Mouse (Mus musculus): ENCODE data around the gene Ppargc1a. TPM values are rescaled to one million over a fixed set of nuclear protein-coding genes. Genes with fewer than 3 reads are reported as not detected.

Ppargc1a gene
- polyA plus RNA-seq, 2 experiments: 1.8 to 3.8 TPM

DNA sequence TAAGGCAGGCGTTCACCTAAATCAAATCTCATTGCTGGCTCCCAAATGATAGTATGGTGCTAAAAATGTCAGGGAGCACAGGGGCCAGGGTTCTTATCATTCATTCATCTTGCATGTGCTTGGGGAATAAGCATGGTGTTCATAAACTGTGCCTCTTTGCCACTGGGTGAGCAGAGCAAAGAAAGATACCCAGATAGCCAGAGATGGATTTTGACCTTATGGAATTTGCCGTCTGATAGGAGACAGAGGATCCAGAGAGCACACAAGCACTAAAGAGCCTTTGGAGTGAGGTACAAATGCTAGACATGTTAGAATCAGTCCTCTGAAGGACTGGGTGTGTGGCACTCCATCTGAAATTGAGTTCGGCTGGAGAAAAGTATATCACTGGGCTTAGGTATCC lies 16.7 kb upstream of the Ppargc1a start:
- no peaks in the 10 kb centered on the region for H3K4me1 ChIP-seq (ENCODE audit: control insufficient read depth, insufficient read depth, low read length)
- DNase-seq (ENCODE audit: low spot score) (no peak), ATAC-seq (ENCODE audit: low FRiP score, low read depth) (no peak)
- H3K27me3 ChIP-seq (ENCODE audit: control insufficient read depth, insufficient read depth, low read length): no peaks in the 10 kb centered on the region
- H3K4me2 ChIP-seq (replicated peaks; ENCODE audit: low read depth, low read length, severe bottlenecking): no peak overlapping the region
- WGBS: 85% methylated on average over 3 of the region's 3 CpGs
- H3K36me3 ChIP-seq (ENCODE audit: control insufficient read depth, insufficient read depth, low read length): no peaks in the 10 kb centered on the region
- H3K9me3 ChIP-seq (ENCODE audit: control insufficient read depth, low read length): no peaks in the 10 kb centered on the region
- TF ChIP-seq POLR2A (IDR thresholded peaks at IDR 0.05; ENCODE audit: borderline replicate concordance, extremely low read depth, insufficient read depth, insufficient read length): no peak
- no peak overlapping the region for H3K4me3 ChIP-seq (replicated peaks; ENCODE audit: low read length)
- no peak overlapping the region for H3K9ac ChIP-seq (ENCODE audit: low read depth, low read length, severe bottlenecking)
- H3K27ac ChIP-seq (replicated peaks; ENCODE audit: low read depth, low read length): no peak overlapping the region

DNA sequence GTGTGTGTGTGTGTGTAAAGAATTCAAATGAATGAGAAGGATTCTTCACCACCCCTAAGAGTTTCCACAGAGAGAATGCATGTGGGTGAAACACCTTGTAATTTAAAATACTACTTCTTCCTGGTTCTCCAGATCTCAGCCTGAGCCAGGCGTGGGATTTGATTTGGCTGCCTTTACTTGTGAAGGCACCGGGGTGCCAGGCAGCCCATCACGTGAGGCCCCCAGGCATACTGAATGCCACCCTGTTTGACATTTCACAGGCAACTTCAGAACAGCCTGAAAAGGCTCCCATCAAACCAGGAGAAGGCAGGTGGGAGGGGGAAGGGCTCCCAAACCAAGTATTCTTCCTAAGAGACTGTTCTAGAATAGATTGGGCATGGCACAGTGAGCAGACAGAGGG lies 16.1 kb upstream of the Ppargc1a start:
- Histone ChIP-seq H3K27ac (replicated peaks; ENCODE audit: low read depth, low read length) (no peak overlapping the region), H3K27me3 (ENCODE audit: control insufficient read depth, insufficient read depth, low read length) (no peaks in the 10 kb centered on the region), H3K4me2 (replicated peaks; ENCODE audit: low read depth, low read length, severe bottlenecking) (no peak overlapping the region), H3K4me1 (ENCODE audit: control insufficient read depth, insufficient read depth, low read length) (no peaks in the 10 kb centered on the region), H3K36me3 (ENCODE audit: control insufficient read depth, insufficient read depth, low read length) (no peaks in the 10 kb centered on the region), H3K4me3 (replicated peaks; ENCODE audit: low read length) (no peak overlapping the region), H3K9ac (ENCODE audit: low read depth, low read length, severe bottlenecking) (no peak overlapping the region), H3K9me3 (ENCODE audit: control insufficient read depth, low read length) (no peaks in the 10 kb centered on the region)
- 63% methylated on average over 3 of the region's 3 CpGs for WGBS
- no peak for TF ChIP-seq POLR2A (IDR thresholded peaks at IDR 0.05; ENCODE audit: borderline replicate concordance, extremely low read depth, insufficient read depth, insufficient read length)
- DNase-seq (ENCODE audit: low spot score): no peak
- ATAC-seq (ENCODE audit: low FRiP score, low read depth): no peak

DNA sequence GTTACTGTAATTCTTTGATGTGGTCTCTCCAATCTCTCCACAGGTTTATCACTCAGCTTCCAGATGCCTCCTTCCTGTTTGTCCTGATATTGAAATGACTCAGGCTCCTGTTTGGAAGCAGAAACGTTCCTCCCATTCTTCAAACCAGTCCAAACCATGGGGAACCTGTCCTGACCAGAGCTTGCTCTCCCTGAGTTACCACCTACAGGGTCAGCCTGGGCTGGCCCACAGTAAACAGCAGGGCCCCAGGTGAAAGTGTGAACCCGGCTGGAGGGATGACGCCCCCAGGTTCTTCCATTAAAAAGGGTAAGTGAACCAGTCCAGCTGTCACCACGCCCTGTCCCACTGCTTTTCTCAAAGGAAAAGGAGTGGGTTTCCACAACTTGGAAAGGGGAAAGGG lies 15.5 kb upstream of the Ppargc1a start:
- Histone ChIP-seq H3K27ac (replicated peaks; ENCODE audit: low read depth, low read length) (no peak overlapping the region), H3K4me3 (replicated peaks; ENCODE audit: low read length) (no peak overlapping the region), H3K27me3 (ENCODE audit: control insufficient read depth, insufficient read depth, low read length) (no peaks in the 10 kb centered on the region), H3K9ac (ENCODE audit: low read depth, low read length, severe bottlenecking) (no peak overlapping the region), H3K4me2 (replicated peaks; ENCODE audit: low read depth, low read length, severe bottlenecking) (no peak overlapping the region), H3K9me3 (ENCODE audit: control insufficient read depth, low read length) (no peaks in the 10 kb centered on the region), H3K4me1 (ENCODE audit: control insufficient read depth, insufficient read depth, low read length) (no peaks in the 10 kb centered on the region), H3K36me3 (ENCODE audit: control insufficient read depth, insufficient read depth, low read length) (no peaks in the 10 kb centered on the region)
- no peak for DNase-seq (ENCODE audit: low spot score)
- WGBS: 30% methylated on average over 4 of the region's 4 CpGs
- no peak for TF ChIP-seq POLR2A (IDR thresholded peaks at IDR 0.05; ENCODE audit: borderline replicate concordance, extremely low read depth, insufficient read depth, insufficient read length)
- ATAC-seq (ENCODE audit: low FRiP score, low read depth): no peak

DNA sequence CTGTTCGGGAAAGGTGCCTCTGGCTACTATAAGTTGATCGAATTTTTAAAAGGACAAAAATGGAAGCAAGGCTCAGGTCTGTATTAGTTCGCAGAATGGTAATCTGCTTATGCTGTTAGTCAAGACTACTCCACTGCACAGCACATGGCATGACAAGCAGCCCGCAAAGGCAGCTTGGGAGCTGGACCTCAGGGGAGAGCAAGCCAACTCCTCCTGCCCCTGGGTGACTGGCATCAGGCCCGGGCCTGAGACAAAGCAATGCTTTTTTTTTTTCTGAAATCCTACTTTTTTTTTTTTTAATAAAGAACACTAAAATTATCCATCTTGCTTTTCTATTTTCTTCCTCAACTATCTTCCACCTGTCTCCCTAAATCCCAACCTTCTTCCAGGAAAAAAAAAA lies 15.1 kb upstream of the Ppargc1a start:
- Histone ChIP-seq H3K27me3 (ENCODE audit: control insufficient read depth, insufficient read depth, low read length) (no peaks in the 10 kb centered on the region), H3K4me1 (ENCODE audit: control insufficient read depth, insufficient read depth, low read length) (no peaks in the 10 kb centered on the region), H3K4me2 (replicated peaks; ENCODE audit: low read depth, low read length, severe bottlenecking) (no peak overlapping the region), H3K9me3 (ENCODE audit: control insufficient read depth, low read length) (no peaks in the 10 kb centered on the region), H3K27ac (replicated peaks; ENCODE audit: low read depth, low read length) (no peak overlapping the region), H3K9ac (ENCODE audit: low read depth, low read length, severe bottlenecking) (no peak overlapping the region), H3K4me3 (replicated peaks; ENCODE audit: low read length) (no peak overlapping the region), H3K36me3 (ENCODE audit: control insufficient read depth, insufficient read depth, low read length) (no peaks in the 10 kb centered on the region)
- ATAC-seq (ENCODE audit: low FRiP score, low read depth) (no peak), DNase-seq (ENCODE audit: low spot score) (no peak)
- TF ChIP-seq POLR2A (IDR thresholded peaks at IDR 0.05; ENCODE audit: borderline replicate concordance, extremely low read depth, insufficient read depth, insufficient read length): no peak
- WGBS: 80% methylated on average over 5 of the region's 5 CpGs

DNA sequence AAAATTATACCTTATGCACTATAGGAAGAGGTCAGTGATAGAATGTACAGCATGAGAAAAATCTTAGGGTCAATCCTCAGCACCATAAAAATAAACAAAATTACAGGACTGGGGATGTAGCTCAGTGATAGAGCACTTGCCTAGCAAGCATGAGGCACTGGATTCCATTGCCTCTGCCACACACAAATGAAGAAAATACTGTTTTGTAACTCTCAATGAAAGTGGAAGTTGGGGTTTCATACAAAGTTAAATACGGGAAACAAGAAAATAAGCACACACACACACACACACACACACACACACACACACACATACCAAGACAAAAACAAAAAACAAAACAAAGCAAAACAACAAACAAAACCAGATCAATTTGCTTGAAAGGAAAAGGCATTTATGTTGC lies 10.1 kb upstream of the Ppargc1a start:
- Histone ChIP-seq H3K4me2 (replicated peaks; ENCODE audit: low read depth, low read length, severe bottlenecking) (no peak overlapping the region), H3K27ac (replicated peaks; ENCODE audit: low read depth, low read length) (no peak overlapping the region), H3K4me3 (replicated peaks; ENCODE audit: low read length) (no peak overlapping the region), H3K9me3 (ENCODE audit: control insufficient read depth, low read length) (no peaks in the 10 kb centered on the region), H3K9ac (ENCODE audit: low read depth, low read length, severe bottlenecking) (no peak overlapping the region), H3K27me3 (ENCODE audit: control insufficient read depth, insufficient read depth, low read length) (no peaks in the 10 kb centered on the region), H3K36me3 (ENCODE audit: control insufficient read depth, insufficient read depth, low read length) (no peaks in the 10 kb centered on the region), H3K4me1 (ENCODE audit: control insufficient read depth, insufficient read depth, low read length) (no peaks in the 10 kb centered on the region)
- TF ChIP-seq POLR2A (IDR thresholded peaks at IDR 0.05; ENCODE audit: borderline replicate concordance, extremely low read depth, insufficient read depth, insufficient read length): no peak
- ATAC-seq (ENCODE audit: low FRiP score, low read depth) (no peak), DNase-seq (ENCODE audit: low spot score) (no peak)
- 87% methylated on average over 1 of the region's 1 CpGs for WGBS

DNA sequence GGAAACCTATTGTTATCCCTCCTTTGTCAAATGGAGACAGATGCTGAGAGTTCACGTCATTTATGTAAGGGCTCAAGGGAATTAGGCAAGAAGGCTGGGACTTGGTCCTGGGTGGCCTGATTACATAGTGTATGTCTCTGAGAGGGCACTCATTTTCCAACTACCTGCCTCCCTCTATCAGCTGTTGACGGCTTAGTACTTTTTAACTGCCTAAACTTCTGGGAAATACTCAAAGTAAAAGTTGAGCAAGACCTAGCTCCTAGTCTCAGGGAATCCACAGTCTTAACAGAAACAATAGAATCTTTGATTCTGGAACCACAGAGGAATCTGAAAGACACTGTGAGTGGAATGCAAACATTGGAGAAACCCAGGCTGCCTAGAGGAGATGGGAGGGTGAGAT lies 6.2 kb upstream of the Ppargc1a start:
- Histone ChIP-seq H3K4me1 (ENCODE audit: control insufficient read depth, insufficient read depth, low read length) (no peaks in the 10 kb centered on the region), H3K9me3 (ENCODE audit: control insufficient read depth, low read length) (no peaks in the 10 kb centered on the region), H3K27me3 (ENCODE audit: control insufficient read depth, insufficient read depth, low read length) (no peaks in the 10 kb centered on the region), H3K36me3 (ENCODE audit: control insufficient read depth, insufficient read depth, low read length) (no peaks in the 10 kb centered on the region), H3K9ac (ENCODE audit: low read depth, low read length, severe bottlenecking) (no peak overlapping the region), H3K27ac (replicated peaks; ENCODE audit: low read depth, low read length) (no peak overlapping the region), H3K4me2 (replicated peaks; ENCODE audit: low read depth, low read length, severe bottlenecking) (no peak overlapping the region), H3K4me3 (replicated peaks; ENCODE audit: low read length) (no peak overlapping the region)
- no peak for TF ChIP-seq POLR2A (IDR thresholded peaks at IDR 0.05; ENCODE audit: borderline replicate concordance, extremely low read depth, insufficient read depth, insufficient read length)
- ATAC-seq (ENCODE audit: low FRiP score, low read depth): no peak
- no peak for DNase-seq (ENCODE audit: low spot score)
- WGBS: 56% methylated on average over 2 of the region's 2 CpGs
